Mouse (Mus musculus) MN1 (cell line): Measurements from ENCODE around the gene Olfr180.

Experiments
- DNase-seq: peaks from one replicate; pipeline ENCODE4 v3.0.0-alpha.2; 2016; ENCODE audit warnings: low spot score

Olfr180 gene

DNA sequence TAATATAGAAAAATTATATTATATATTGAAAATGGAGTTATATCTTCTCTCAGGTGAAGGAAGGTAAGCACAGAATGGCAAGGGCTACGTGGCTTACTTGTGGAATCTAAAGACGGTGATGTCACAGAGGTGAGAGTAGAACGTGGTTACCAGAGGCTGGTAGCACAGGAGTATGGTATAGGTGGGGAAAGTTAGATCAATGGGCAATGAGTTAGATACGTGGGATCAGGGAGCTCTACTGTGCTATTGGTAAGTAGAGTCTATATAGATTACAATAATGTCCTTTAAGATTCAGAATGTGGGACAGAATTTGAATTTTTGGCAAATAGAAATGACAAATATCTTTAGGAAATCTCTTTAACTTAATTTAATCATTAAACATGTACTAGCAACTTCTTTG lies at the start of gene Olfr180:
Olfr180 (minus strand) TSS at position 101 of the 400 bp plus-strand sequence.
- DNase-seq = no peak

DNA sequence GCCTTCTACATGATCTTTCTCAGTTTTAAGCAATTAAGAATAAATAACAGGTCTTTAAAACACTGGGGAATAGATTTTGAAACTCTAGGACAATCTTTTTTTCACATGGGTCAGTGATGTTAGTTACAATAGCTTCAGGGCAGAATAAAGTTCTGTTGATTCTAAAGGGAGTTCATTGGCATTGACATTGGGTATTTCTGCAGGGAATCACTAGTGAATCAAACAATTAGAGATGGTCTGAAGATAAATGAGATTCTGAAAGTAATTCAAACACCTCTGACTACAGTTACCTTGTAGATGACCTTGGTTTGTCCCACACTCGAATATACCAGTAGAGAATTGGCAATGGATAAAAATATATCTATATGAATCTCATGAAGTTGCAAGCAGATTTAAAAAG lies 537 bp downstream of the Olfr180 start, which contains the start of gene Olfr181:
Olfr181 (minus strand) TSS at position 101 of the 400 bp plus-strand sequence.
- no peak for DNase-seq

DNA sequence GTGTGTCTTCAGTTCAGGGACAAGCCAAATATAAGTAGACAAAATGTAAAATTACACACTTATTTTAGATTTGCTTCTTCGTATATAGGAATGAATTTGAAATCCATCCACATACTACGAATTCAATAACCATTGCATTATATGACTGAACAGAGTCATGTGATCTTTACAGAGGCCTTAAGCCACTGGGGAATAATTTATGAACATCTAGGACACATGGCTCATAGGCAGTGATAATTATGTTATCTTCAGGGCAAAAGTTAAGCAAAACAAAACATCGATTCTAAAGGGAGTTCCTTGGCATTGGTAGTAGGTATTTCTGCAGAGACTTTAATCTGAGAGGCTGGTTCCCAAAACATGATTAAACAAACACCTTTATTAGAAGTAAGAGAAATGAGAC lies 37.2 kb downstream of the Olfr180 start, which contains the start of gene Olfr178:
Olfr178 (minus strand) TSS at position 101 of the 400 bp plus-strand sequence.
- DNase-seq = no peak

DNA sequence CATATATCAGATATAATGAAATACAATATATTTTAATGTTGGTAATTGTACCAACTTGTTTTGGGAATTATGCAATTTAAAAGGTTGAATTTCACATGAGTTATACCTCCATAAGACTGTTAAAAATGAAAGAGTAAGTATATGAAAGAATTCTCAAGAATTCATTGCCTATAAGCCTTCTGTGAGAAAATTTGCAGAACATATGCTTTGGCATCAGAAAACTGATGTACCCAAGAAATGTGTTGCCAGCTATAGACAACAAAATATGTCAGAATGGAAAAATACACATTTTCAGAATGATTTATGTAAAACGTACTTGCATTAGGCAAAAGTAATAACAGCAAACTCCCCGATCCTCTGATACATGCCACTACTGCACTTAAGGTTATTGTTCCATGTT lies 44.8 kb downstream of the Olfr180 start:
- no peak for DNase-seq

DNA sequence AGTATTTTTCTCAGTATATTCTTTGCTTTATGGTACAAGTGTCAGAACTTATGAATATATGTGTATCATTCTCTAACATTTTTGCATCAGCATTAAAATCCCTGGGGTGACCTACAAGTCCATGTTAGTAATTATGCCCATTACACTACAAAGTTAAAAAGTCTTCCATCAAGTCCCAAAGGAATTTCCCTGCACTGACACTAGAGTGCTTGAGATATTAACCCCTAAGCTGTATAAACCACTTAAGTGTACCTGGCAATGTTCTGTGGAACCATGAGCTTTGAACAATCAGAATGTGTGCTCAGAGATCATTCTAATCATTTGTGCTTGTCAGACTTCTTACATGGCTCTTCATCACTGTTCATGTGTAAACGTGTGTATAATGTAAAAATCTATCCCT lies 54.5 kb downstream of the Olfr180 start, which contains the start of gene Olfr177:
Olfr177 (minus strand) TSS at position 101 of the 400 bp plus-strand sequence.
- DNase-seq = no peak
